Mouse (Mus musculus) kidney, postnatal 25 days (tissue): ENCODE data around the gene Ehf.
A peak's percentile ranks its signal among the peaks of the same experiment; 100 is the strongest.

ENCODE experiments used
- DNase-seq, 2 experiments: peaks; one replicate each; pipeline ENCODE4 v3.0.0; 2021; ENCODE audit warnings: mixed read lengths in 2 of 2

The Ehf gene

DNA sequence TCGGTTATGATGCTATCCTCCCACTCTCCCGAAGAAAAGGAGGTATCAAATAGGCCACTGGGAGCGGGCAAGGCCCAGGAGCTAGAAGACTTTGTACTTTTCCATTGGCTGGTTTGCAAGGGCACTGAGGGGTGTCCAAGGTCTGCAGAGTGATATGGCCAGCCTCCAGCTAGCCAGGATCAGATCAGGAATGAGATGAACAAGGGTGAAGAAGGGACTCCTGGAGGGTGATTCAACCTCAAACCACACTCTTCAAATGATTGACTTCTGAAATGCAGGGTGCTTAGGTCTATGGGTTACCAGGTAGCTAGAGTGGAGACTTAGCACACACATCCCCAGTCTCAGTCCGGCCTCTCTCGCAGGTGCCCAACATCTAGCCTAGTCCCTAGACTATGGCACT, 9.3 kb downstream of the Ehf start:
- DNase-seq = peak; percentile 70 to 81

DNA sequence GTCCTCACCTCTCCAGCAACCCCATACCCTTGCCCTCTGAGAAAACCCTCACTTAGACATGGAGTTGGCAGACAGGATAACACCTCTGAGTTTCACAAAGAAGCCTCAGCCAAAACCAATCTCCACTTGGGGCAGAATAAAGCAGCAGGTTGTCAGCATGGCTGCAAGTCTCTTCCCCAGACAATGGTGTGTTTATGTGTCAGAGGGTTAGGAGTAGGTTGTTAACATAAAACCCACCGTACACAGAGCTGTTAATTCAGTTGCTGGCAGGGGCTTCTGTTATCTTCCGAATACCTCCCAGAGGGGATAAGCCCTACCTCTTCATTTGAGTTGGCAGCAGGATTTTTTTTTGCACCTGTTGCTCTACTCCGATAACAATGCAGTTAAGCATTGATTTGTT, 9.9 kb downstream of the Ehf start:
- no peak for DNase-seq

DNA sequence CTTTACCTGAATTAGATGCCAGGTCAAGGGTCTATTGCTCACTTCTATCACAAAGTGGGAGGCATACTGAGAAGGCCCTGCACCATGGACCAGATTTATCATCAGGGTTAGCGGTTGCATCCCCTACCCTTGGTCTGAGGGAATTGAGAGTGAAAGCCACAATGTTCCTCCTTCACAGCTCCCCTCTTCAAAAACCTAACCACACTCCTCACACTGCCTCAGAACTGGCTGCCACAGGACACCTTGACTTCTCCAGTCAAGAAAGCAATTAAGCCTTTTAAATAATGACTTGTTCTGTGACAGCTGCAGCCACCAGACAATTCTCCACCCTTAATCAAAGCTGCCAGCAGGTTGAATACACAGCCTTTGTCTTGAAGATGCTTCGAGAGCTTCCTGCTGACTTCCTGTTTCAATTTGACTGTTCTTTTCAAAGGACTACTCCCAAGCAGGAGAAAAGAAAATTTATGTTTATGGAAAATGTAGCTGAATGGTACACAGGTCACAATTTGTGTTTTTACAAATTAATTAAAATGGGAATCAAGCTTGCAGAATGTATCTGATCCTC, 12.3 kb downstream of the Ehf start:
- no peak for DNase-seq

DNA sequence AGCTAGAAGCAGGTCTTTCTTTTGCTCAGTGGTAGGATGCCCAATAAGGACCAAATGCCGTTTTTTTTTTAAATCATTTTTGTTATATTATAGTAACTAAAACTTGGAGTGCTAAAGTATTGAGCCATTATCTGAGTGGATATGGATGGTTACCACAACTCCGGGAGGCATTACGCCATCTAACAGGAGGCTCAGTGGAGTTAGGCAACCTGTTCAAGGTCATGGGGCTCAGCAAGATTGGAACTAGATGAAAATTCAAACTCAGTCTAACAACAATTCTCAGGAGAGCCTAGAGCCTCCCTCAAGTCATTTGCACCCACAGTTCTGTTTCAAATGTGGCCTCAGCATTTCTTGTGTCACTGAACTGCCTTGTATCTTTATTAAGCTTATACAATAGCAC, 12.9 kb downstream of the Ehf start:
- DNase-seq = no peak

DNA sequence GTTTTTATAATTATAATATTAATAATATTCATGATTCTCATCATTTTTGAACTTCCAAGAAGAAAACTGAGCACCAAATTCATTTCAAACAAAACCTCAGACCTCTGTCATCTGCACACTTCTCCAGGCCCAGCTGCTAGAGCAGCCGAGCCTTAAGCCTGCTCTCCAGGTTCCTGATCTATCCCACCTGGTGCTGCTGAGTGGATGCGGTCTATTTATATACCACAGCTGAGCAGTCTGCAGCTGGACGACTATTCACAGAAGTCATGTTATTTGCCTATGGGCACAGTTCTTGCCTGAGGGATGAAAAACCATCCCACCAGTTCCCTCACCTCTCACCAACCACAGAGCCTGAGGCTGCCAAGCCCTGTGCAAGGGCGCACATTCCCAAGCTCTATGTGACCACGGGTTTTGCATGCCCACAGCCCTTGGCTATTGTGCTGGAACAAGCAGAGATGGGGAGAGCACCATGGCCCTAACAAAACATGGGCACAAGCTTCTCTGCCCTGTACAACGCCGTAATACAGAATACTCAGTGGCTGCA, 13.6 kb downstream of the Ehf start:
- peak in 1 of 2 experiments; percentile 67 for DNase-seq

DNA sequence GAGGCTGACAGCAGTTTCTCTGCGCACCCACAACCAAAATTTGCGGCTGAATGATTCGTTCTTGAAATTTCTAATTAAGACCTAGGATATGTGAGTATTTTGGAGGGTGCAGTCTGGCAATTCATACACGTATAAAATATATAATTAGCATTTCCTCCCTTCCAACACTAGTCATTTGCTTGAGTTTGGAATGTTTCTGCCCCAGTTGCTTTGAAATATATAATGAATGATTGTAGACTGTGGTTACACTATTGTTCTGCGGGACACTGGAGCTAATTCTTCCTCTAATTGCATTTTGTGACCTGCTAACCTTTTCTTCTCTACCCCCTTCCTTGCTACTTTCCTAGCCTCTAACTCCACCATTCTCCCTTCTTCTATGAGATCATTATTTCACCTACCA, 15.4 kb downstream of the Ehf start:
- no peak for DNase-seq

DNA sequence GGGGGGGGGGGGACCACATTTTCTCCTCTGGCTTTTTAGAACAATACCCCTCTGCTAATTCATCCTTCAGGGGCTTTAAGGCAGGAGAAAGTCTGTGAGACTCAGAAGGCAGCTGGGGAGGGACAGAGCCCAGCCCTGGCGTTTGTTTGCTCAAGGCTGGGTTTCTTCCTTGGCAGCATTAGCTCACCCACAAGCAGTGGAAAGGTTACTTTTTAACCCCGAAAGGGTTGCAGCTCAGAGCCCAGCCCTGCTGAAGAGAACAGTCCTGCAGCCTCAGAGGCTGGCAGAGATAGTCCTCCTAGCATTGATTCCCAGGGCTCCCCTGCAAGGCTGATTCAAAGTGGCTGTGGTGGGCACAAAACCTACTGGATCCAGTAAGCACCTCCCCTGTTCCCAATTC, 17.5 kb downstream of the Ehf start:
- DNase-seq = peak; percentile 60 to 82

DNA sequence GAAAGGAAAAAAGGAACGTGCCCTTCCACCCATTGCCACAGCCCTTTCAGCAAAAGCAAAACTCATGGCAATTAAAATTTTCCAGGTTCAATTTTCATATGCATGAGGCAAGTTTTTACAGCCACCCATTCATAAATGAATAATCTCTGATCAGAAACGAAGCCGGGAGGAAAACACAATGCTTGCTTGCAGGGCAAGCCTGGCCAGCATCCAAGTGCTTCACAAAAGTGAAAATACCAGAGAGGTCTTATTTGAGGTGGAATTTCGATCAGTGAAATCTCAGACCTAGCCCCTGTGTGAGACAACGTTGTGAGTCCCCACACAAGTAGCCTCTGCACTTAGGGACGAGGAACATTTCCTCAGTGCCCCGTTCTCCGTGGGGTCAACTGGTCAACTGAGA, 19.3 kb downstream of the Ehf start:
- peak; percentile 47 to 61 for DNase-seq

DNA sequence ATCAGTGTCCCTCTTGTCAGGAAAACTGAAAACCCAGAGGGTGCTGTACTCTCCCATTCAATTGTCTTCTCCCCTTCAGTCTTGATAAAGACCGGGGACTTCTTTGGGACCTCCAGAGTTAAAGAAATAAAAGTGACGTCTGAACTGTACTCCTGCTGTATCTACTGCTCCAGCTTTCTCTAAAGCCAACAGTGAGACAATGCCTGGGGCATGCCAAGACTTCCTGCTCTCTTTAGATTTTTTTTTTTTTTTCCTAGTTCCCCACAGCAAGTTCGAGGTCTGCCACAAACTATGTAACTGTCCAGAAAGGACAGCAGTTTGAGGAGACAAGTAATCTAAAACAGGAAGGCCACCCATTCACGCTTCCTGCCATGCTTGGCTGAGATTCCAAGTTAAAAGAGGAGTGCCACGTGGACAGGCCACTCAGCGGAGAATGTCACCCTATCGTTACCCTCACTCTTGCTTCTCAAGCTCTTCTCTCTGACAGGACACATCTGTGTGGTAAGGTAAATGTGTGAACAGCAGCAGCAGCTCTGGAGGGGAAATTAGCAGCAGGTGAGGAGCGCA, 20.8 kb downstream of the Ehf start:
- no peak for DNase-seq

DNA sequence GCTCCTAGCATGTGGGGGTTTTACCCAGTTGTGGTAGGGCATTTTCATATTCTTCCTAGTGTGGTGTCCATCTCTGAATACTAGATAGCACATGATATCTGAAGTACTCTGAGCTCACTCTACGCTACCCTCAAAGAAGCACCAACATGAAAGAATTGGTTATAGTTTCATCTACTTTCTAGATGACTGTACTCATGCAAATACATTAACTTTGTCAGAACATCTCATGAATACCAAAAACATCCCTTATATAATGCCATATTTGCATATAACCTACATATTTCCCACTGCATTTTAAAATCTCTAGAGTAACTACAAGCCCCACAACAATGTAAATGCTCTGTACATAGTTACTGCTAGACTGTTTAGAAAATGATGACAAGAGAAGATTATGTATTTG, 23.2 kb downstream of the Ehf start:
- no peak for DNase-seq

DNA sequence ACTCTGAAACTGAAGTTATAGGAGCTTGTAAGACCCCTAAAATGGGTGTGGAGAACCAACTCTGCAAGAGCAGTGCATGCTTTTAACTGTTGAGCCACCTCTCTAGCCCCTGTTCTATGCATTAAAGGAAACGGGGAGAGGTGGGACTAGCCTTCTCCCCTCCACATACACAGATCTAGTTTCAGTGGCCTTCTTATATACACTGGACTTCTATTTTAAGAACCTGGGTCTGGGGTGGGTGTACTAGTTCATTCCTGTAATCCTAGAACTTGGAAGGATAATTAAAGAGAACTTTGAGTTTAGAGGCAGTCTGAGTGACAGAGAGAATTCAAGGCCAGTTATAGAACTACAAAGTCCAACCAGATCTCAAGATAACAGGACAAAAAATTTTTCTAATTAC, 24.6 kb downstream of the Ehf start:
- DNase-seq = no peak

DNA sequence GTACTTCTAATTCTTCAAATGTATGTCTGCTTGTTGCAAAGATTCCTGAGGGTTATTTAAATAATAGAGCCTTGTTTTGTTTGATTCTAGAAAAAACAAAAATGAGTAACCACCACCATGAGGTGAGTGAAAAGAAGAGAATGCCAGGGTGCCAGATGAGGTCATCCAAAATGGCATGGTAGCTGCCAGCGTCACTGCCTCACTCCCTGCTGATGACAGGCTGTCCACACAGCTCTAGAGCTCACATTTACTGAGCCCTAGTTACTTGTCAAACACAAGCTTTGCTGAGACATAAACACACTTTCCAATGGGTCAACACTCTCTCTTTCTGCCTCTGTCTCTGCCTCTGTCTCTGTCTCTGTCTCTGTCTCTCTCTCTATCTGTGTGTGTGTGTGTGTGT, 25.3 kb downstream of the Ehf start:
- DNase-seq = no peak

DNA sequence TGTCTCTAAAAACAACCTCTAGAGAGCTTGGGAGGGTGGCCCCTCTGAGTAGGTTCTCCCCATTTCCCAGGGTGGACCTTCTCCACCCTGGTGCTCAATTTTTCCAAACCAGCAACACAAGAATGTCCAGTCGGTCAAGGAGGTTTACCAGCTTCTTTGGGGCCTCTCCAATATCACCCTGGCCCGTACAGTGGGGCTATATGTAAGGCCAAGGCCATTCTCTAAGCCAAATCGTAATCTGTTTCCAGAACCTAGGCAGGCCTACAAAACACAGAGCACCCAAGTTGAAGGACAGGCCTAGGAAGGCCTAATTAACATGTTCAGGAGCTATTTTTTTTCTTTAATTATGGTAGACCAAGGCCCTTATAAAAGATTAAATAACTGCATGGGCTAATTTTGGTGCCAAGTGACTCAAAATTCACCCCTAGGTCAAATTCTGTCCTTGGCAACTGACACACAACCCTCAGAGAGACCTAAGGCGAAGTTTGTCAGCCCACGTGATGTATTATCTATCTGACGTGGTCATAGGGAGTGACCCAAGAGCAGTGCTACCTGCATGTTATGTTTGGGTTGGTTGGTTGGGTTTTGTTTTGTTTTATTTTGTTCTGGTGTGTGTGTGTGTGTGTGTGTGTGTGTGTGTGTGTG, 27.6 kb downstream of the Ehf start:
- DNase-seq = no peak

DNA sequence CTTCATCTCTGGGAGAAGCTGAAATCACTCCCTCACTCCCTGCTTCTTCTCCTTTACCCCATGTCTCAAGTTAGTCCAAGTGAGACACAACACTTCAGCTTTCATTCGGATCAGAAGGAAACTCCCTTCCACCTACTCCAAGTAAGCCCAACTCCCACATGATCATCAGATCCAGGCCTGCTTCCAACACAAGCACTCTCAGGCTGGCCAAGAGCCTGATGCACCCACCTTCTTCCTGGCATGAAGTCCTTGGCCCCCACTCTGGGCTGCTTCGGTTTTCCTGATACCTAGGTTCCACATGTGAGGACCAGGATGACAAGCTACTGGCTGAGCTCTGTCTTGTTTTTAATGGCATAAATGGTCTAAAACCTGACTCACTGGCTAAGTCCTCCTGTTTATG, 28.3 kb downstream of the Ehf start:
- no peak for DNase-seq

DNA sequence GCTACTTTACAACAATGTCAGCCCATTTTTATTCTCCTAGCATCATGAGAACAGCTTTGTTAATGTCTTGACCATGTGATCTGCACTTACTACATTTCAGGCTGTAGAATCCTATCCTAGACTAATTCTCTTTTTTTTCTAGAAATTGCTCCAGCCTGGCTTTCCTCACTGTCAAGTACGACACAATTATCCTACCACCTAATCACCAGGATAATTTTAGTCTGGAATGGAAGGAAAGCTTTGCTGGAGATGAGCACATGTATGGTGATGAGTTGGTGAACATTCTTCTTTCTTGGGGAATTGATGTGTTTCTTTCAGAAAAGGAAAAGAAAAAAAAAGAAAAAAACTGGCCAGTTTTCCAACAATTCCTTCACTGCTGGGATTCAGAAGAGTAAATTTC, 28.8 kb downstream of the Ehf start:
- no peak for DNase-seq

DNA sequence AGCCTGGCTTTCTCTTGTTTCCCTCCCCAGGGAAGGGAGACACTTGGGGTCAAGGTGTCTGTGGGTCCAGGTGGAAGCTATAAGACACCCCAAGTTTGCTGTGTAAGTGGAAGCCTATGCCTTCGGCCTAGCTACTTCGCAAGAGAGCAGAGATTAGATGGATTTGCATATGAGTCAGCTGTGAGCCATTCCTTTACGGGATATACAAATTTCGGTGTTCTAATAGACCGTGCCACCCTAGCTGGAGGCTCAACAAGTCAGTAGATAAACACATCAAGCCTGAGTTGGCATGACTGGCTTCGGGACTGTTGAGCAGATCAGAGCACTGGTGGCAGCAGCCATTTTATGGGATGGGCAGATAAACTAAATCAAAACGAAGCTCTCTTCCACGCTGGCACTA, 31.6 kb downstream of the Ehf start:
- no peak for DNase-seq

DNA sequence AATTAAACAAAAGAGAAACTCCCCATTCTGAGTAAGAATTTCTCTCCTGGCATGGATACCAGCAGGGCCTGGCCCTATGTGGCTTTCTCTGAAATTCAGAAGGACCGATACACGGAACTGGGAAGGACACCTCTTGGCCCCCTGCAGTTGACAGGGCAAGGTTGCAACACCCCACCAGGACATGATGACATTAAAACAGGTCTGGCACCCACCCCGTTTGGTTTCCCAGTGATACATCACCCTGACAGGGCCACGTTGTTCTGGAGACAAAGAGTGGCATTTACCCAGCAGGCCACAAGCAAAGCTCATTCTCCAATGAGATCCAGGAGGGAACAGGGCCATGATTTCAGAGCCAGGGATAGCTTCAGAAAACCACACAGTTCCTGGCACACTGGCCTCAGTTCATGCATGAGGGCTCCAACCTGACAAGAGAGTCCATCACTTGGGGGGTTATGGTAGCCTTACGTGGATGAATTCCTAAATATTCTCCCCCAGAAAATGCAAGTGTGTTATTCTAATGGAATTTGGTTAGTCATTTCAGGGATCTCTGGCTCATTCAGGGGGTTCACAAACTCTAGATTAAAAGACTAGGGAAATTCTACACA, 32.4 kb downstream of the Ehf start:
- DNase-seq = no peak

DNA sequence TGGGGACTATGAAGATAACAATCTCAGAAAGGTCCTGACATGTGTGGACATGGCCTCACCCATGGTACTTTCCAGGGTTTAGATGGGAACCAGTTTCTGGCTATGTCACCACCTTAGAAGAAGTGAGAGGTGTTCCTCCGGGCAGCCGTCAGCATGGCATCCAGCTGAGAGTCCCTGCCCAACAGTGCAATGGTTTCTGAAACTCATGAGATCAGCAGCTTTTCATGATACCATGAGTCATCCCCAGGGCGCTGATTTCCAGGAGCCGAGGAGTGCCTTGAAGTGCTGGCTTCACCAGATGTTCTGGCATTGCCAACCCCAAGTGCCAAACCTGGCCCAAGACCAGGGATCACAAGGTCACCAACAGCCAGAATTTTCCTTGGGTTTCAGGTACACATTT, 64.0 kb downstream of the Ehf start:
- DNase-seq = peak; percentile 4 to 42

DNA sequence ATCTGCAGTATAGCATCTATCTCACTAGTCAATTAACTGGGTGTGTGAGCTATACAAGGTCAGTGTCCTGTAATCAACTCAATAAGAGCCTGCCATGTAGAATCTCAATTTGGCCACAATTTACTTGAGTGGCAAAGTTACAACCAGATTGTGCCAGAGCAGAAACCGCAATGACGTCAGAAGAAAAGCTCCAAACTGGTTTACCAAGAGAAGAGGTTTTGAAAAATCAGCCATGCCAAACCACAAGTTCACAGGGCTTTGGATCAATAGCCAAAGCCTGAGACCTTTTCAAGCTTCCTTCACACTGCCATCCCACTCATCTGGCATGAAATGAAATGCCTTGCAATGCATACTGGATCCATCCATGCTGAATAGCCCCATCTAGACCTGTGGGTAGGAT, 76.3 kb downstream of the Ehf start:
- no peak for DNase-seq

DNA sequence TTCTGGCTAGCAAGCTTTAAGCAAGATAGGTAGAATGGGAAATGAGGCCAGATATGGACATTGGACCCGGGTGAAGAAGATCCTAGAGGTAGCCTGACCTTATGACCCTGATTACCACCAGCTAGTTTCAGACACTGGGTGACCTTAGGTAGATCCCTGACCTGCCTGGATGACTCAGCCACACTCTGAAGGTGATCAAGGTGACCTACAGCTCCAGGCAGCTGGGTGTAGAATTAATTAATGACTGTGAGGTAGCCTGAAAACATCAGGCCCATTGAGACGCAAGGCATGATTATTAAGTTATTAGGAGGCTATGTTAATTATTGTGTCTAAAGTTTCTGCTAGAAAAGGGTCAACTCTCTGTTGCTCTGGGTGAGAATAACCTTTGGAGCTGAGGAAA, 82.2 kb downstream of the Ehf start:
- peak in 1 of 2 experiments; percentile 55 for DNase-seq

DNA sequence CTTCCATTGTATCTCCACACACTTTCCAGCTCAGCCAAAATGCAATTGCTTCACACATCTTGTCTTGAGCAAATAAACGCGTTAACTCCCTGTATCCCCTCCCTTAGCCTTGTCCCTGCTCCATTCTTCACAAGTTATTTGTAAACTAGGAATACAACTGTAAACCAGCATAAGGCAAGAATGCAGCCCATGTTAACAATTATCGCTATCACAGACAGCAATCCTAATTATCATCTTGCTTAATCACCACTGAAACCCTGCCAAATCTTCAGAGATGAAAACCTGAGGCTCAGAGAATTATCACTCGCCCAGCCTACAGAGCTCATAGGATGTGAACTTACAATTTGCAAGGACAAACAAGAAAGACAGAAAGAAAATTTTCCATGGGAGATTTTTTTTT, 84.8 kb downstream of the Ehf start:
- no peak for DNase-seq

DNA sequence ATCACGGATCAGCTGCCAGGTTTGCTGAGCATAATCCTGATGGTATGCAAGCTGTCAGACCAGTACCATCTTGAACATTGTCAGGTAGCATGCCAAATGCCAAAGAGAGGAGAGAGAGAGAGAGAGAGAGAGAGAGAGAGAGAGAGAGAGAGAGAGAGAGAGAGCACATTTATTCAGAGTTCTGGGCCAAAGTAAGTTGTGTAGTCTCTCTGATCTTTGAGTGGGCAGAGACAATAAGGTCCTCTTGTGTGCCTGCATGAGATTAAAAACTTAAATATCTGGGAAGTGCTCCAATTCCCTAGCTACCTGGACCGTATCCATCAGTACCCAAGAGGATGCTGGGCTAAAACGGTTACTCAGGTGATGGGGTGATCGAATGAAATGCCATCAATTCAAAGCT, 87.3 kb downstream of the Ehf start:
- DNase-seq = no peak

DNA sequence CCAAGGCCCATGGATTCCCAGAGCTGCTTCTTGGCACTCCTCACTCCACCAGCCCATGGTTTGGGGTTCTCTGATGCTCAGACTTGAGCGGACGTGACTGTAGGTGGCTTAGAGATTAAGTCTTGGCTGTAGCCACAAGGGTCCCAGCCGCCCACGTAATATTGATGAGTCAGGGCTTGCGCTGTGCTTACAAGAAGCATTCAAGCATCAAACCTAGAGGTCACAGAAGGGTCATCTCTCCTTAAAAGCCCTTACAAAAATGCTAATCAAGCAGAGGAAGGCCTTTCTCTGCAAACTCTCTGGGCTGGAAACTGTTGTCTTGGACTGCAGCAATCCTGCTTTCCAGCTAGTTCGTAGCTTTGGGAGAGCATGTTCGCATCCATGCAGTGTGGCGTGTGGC, 88.2 kb downstream of the Ehf start:
- peak; percentile 60 to 74 for DNase-seq

DNA sequence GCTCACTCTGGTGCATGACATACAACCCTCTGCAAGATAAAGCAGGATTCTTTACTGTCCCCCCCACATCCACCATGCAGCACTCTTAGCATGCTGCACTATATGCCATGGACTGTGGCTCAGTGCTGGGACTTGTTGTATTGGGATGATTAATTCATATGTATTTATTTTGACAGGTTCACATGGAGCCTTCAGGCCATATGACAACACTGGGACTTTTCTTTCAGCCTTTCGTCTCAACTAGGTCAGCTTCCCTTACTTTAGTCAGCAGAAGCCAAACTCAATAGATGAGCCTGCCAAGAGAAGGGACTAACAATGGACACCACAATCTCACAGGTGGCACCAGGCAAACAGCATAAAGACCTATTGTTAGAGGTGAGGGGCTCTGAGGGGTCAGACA, 89.5 kb downstream of the Ehf start:
- no peak for DNase-seq
